Mouse (Mus musculus): ENCODE data around the gene Vmn2r85. TPM values are rescaled to one million over a fixed set of nuclear protein-coding genes. Genes with fewer than 3 reads are reported as not detected.
A peak's percentile ranks its signal among the peaks of the same experiment; 100 is the strongest.
"Not testable (repeated sequence)": the region's sequence is repeated elsewhere in the genome, so short reads cannot be mapped to it uniquely, and the experiment has no call there.

Gene Vmn2r85
- not detected in 2 replicates for polyA plus RNA-seq (2012; rRNA removed)

DNA sequence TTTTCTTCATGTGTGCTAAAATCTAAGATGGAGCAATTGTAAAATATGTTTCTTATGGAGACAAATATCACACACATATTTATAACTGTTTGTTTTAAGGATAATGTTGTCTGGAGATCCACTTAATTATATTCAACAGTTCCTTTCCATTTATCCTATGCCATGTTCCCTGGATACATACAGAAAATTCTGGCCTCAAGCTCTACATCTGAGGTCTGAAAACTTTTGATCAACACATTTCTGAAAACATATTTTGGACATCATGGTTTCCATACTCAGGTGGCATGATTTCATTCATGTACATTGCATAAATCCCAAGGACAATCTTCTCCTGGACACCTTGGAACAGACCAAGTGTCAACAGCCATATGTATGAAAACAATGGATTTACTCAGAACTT is at the start of gene Vmn2r85:
Gene Vmn2r85, minus strand, starts transcription at position 101 of the 400 bp plus-strand sequence.
- not testable (repeated sequence) for H3K27me3 ChIP-seq (replicated peaks; ENCODE audit: control insufficient read depth, insufficient read depth, low read length); DNase-seq; H3K36me3 ChIP-seq (ENCODE audit: control insufficient read depth, insufficient read depth, low read length); H3K4me1 ChIP-seq (ENCODE audit: control insufficient read depth, insufficient read depth, low read length); H3K27ac ChIP-seq (ENCODE audit: insufficient read depth, low read depth, low read length); H3K4me3 ChIP-seq (ENCODE audit: insufficient read depth, low read depth, low read length)

DNA sequence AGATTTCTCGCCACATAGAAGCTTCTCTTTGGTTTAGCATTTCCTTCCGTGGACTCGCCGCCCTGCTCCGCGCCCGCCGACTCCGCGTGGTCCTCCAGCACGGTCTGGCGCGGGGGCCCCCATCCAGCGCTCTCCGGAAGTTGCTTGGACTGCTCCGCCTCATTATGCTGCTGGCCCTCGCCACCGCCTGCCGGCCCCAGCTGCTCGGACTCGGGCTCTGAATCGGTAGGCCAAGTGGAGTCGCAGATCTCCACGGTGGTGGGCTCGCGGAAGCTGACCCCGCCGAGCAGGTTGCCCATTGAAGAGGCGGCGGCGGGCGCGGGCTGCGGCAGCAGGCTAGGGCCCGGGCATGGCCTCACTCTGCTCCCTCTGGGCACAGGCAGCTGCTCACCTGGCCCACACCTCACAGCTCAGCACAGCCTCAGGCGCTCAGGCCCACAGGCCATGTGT is 40.8 kb upstream of the Vmn2r85 start:
- Histone ChIP-seq H3K36me3 (ENCODE audit: control insufficient read depth, insufficient read depth, low read length) (no peaks in the 10 kb centered on the region), H3K27ac (ENCODE audit: insufficient read depth, low read depth, low read length) (no peak overlapping the region), H3K4me1 (ENCODE audit: control insufficient read depth, insufficient read depth, low read length) (no peaks in the 10 kb centered on the region), H3K27me3 (replicated peaks; ENCODE audit: control insufficient read depth, insufficient read depth, low read length) (no peaks in the 10 kb centered on the region), H3K4me3 (ENCODE audit: insufficient read depth, low read depth, low read length) (peak overlapping the region; percentile 8; the same call in 1 of the 2 replicates)
- WGBS, result 9% methylated on average over 36 of the region's 36 CpGs
- DNase-seq, result no peak
- TF ChIP-seq CTCF (conservative IDR thresholded peaks at IDR 0.05; ENCODE audit: insufficient read depth, insufficient read length, low read depth, low read length), result no peak
- no peak for TF ChIP-seq POLR2A (IDR thresholded peaks at IDR 0.05; ENCODE audit: low read depth, low read length)

DNA sequence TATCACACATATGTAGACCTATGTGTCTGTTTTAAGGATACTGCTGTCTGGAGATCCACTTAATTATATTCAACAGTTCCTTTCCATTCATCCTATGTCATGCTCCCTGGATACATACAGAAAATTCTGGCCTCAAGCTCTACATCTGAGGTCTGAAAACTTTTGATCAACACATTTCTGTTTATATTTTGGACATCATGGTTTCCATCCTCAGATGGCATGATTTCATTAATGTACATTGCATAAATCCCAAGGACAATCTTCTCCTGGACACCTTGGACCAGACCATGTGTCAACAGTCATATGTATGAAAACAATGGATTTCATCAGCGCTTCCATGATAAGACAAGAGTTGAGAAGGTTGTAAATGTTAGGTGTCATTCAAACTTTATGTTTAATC is 26.4 kb upstream of the Vmn2r85 start, which contains the start of gene Vmn2r86:
Gene Vmn2r86, minus strand, starts transcription at position 101 of the 400 bp plus-strand sequence.
- DNase-seq; H3K4me1 ChIP-seq (ENCODE audit: control insufficient read depth, insufficient read depth, low read length): not testable (repeated sequence)
- 89% methylated on average over 1 of the region's 1 CpGs for WGBS

DNA sequence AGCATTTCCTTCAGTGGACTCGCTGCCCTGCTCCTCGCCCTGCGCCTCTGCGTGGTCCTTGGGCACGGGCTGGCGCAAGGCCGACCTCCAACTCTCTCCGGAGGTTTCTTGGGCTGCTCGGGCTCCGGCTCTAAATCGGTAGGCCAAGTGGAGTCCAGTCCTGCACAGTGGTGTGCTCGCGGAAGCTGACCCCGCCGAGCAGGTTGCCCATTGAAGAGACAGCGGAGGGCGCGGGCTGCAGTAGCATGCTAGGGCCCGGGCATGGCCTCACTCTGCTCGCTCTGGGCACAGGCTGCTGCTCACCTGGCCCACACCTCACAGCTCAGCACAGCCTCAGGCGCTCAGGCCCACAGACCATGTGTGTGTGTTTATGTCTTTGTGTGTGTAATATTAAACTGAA is 15.3 kb upstream of the Vmn2r85 start:
- 86% methylated on average over 21 of the region's 21 CpGs for WGBS
- no peak for DNase-seq
- TF ChIP-seq POLR2A (IDR thresholded peaks at IDR 0.05; ENCODE audit: low read depth, low read length) (no peak), CTCF (conservative IDR thresholded peaks at IDR 0.05; ENCODE audit: insufficient read depth, insufficient read length, low read depth, low read length) (no peak)
- Histone ChIP-seq H3K27ac (ENCODE audit: insufficient read depth, low read depth, low read length) (no peak overlapping the region), H3K27me3 (replicated peaks; ENCODE audit: control insufficient read depth, insufficient read depth, low read length) (no peaks in the 10 kb centered on the region), H3K4me3 (ENCODE audit: insufficient read depth, low read depth, low read length) (no peak overlapping the region), H3K4me1 (ENCODE audit: control insufficient read depth, insufficient read depth, low read length) (no peaks in the 10 kb centered on the region), H3K36me3 (ENCODE audit: control insufficient read depth, insufficient read depth, low read length) (no peaks in the 10 kb centered on the region)

More for the DNA sequence above, 26.4 kb upstream of the Vmn2r85 start, which contains the start of gene Vmn2r86:
- H3K27ac ChIP-seq (ENCODE audit: insufficient read depth, low read depth, low read length); H3K36me3 ChIP-seq (ENCODE audit: control insufficient read depth, insufficient read depth, low read length); H3K27me3 ChIP-seq (replicated peaks; ENCODE audit: control insufficient read depth, insufficient read depth, low read length); H3K4me3 ChIP-seq (ENCODE audit: insufficient read depth, low read depth, low read length): not testable (repeated sequence)

DNA sequence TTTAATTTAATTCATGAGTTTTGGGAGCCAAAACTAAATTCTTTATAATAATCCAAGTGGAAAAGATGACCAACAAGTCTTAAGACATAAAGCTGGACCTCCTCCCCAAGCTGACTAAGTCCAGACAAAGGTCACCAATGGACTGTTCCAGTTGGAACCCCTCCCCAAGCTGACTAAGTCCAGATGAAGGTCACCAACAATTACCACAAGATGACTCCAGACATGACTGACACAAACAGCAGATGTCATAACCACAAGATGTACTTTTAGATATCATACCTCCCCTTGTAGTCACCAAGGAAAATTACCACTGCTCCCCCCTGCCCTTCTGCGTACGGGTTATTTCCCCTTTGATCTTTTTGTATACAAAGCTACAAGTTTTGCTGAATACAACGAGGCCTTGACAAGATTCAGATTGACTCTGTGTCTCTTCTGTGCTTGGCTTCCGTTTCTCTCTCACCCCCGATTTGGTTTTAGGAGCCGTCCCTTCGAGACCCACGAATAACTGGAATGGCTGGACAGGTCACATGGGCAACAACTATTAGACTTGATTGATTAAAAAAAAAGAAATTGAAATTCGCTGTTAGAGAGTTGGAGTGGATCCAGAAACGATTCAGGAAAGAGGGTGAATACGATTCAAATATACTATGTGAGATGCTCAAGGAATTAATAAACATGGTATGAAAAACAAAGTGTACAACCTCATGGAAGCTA is 4.8 kb upstream of the Vmn2r85 start:
- DNase-seq; H3K36me3 ChIP-seq (ENCODE audit: control insufficient read depth, insufficient read depth, low read length); H3K4me3 ChIP-seq (ENCODE audit: insufficient read depth, low read depth, low read length); H3K27me3 ChIP-seq (replicated peaks; ENCODE audit: control insufficient read depth, insufficient read depth, low read length); H3K27ac ChIP-seq (ENCODE audit: insufficient read depth, low read depth, low read length); H3K4me1 ChIP-seq (ENCODE audit: control insufficient read depth, insufficient read depth, low read length): not testable (repeated sequence)
- WGBS, result 82% methylated on average over 11 of the region's 11 CpGs

DNA sequence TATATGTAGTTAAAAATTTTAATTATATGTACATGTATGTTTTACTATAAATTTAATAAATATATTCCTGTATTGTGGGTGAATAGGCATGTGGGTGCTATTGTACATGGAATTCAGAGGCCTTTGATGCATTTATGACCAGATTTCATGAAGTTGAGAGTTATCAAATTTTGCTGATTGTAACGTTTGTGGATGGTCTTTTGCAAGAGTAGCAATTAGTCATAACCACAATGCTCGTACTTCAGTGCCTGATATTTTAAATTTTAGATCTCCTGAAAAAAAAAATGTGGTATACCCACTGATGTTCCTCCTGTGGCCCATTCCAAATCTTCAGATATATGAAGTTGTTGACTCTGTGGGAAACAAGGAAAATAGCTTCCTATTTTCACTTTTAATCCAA is 7.1 kb downstream of the Vmn2r85 start:
- H3K36me3 ChIP-seq (ENCODE audit: control insufficient read depth, insufficient read depth, low read length); H3K27me3 ChIP-seq (replicated peaks; ENCODE audit: control insufficient read depth, insufficient read depth, low read length); H3K4me1 ChIP-seq (ENCODE audit: control insufficient read depth, insufficient read depth, low read length); DNase-seq; H3K27ac ChIP-seq (ENCODE audit: insufficient read depth, low read depth, low read length); H3K4me3 ChIP-seq (ENCODE audit: insufficient read depth, low read depth, low read length): not testable (repeated sequence)
- 65% methylated on average over 2 of the region's 2 CpGs for WGBS

DNA sequence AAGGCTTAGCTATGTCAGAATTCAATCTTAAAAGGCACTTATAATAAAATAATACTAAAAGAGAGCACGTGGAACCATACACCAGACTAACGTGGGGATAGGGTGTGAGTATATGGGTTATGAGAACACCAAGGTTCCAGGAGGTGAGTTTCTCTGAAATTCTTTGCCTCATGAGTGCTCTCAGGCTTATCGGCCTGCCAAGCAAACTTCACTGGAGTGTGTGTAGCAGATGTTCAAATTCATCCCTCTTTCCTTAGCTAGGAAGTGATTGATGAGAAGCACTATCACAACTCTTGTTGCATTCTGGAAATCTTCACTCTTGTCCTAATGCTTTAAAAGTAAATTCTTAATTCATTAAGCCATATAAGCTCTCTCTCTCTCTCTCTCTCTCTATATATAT is 9.1 kb downstream of the Vmn2r85 start:
- Histone ChIP-seq H3K27me3 (replicated peaks; ENCODE audit: control insufficient read depth, insufficient read depth, low read length) (no peaks in the 10 kb centered on the region; the same call in 1 of the 2 replicates), H3K36me3 (ENCODE audit: control insufficient read depth, insufficient read depth, low read length) (no peaks in the 10 kb centered on the region), H3K4me1 (ENCODE audit: control insufficient read depth, insufficient read depth, low read length) (no peaks in the 10 kb centered on the region), H3K27ac (ENCODE audit: insufficient read depth, low read depth, low read length) (no peak overlapping the region), H3K4me3 (ENCODE audit: insufficient read depth, low read depth, low read length) (no peak overlapping the region)
- TF ChIP-seq POLR2A (IDR thresholded peaks at IDR 0.05; ENCODE audit: low read depth, low read length), result no peak
- no peak for TF ChIP-seq CTCF (conservative IDR thresholded peaks at IDR 0.05; ENCODE audit: insufficient read depth, insufficient read length, low read depth, low read length)
- no peak for DNase-seq
- WGBS, result 69% methylated on average over 3 of the region's 3 CpGs

DNA sequence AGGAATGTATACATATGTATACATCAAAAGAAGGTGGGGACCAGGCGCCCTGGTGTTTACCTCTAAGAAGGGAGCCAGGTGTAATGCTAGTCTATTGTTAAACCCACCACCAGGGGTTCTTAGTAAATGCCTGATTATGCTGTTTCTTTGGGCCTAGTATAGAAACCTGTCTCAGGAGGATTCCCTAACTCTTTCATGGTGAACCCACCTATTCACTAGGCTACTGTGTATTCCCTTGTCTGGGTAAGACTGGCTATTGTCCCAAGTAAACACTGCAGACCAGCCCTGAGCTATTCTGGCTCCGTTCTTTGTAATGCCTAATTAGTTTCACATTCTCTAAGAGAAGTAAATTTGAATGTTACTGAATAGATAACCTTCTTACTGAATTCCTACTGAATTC is 9.5 kb downstream of the Vmn2r85 start:
- not testable (repeated sequence) for H3K4me1 ChIP-seq (ENCODE audit: control insufficient read depth, insufficient read depth, low read length); H3K27ac ChIP-seq (ENCODE audit: insufficient read depth, low read depth, low read length); H3K27me3 ChIP-seq (replicated peaks; ENCODE audit: control insufficient read depth, insufficient read depth, low read length); DNase-seq; H3K36me3 ChIP-seq (ENCODE audit: control insufficient read depth, insufficient read depth, low read length); H3K4me3 ChIP-seq (ENCODE audit: insufficient read depth, low read depth, low read length)
- 49% methylated on average over 2 of the region's 2 CpGs for WGBS

DNA sequence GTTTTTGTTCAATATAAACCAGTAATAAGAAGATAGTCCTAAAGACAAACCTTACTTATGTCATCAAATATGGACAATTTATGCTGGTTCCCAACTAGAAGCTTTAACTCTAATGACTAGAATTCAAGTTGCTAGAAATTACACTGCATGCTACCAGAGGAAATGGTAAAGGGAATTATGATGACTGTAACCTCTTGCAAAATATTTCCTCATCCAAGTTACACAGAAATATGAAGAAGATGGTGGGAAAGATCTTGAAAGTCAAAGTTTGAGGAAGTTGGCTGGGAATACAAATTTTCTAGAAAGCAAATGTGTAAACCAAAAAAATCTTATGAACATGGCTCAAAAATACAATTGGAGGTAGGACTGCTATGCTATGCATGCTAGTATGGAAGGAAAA is 13.2 kb downstream of the Vmn2r85 start:
- not testable (repeated sequence) for H3K27ac ChIP-seq (ENCODE audit: insufficient read depth, low read depth, low read length); H3K4me3 ChIP-seq (ENCODE audit: insufficient read depth, low read depth, low read length); H3K36me3 ChIP-seq (ENCODE audit: control insufficient read depth, insufficient read depth, low read length); H3K4me1 ChIP-seq (ENCODE audit: control insufficient read depth, insufficient read depth, low read length); H3K27me3 ChIP-seq (replicated peaks; ENCODE audit: control insufficient read depth, insufficient read depth, low read length); DNase-seq

DNA sequence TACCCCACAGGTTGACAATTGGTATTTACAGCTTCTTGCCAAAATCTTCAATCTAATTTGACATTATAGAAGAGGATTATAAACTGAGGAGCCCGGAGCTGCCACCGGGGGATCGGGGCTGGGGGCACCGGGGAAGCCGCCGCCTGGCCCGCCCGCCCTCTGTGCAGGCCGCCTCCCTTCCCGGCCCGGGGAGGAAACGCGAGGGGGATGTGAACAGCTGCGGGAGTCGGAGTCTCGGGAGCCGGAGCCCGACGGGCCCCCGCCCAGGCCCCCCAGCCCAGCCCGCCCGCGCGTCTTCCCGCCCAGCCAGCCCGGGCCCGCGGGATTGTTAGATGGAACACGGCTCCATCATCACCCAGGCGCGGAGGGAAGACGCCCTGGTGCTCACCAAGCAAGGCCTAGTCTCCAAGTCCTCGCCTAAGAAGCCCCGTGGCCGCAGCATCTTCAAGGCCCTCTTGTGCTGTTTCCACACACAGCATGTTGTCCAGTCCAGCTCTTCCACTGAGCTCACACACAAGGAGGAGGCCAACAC is 17.3 kb downstream of the Vmn2r85 start:
- H3K27ac ChIP-seq (ENCODE audit: insufficient read depth, low read depth, low read length); DNase-seq; H3K36me3 ChIP-seq (ENCODE audit: control insufficient read depth, insufficient read depth, low read length); H3K27me3 ChIP-seq (replicated peaks; ENCODE audit: control insufficient read depth, insufficient read depth, low read length); H3K4me1 ChIP-seq (ENCODE audit: control insufficient read depth, insufficient read depth, low read length); H3K4me3 ChIP-seq (ENCODE audit: insufficient read depth, low read depth, low read length): not testable (repeated sequence)
- WGBS, result 69% methylated on average over 24 of the region's 35 CpGs
